Mouse (Mus musculus): ENCODE data around the gene Ccdc33. TPM values are rescaled to one million over a fixed set of nuclear protein-coding genes. Genes with fewer than 3 reads are reported as not detected.

Ccdc33 gene
- polyA plus RNA-seq, 1 experiment from 2014 or later, result not detected

DNA sequence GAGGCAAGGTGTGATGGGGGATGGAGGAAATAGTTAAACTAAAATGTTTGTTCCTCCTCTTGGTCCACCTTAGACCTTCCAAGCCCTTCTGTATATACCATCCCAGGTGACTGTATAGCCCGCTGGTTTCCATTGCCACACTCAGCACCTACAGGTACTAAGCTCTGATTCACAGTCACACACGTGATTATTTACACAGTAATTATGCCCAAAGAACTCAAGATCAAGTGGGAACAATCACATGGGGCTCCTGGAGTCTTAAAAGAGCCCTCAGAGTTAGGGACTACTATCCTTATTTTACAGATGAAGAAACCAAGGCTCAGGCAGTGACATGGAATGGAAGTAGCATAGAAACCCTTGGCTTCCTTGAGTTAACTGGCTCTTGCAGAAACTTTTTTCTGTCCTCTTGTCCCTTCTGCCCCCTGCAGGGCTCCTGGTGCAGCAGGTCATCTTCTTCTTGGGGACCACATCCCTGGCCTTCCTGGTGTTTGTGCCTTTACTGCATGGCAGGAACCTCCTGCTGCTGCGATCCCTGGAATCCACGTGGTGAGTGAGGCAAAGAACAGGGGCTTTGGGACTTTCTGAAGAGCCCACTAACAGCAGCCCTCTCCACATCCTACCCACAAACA, 32.2 kb upstream of the Ccdc33 start:
- Histone ChIP-seq H3K27ac (no peak overlapping the region), H3K36me3 (no peaks in the 10 kb centered on the region), H3K4me1 (replicated peaks) (no peaks in the 10 kb centered on the region), H3K4me2 (no peak overlapping the region), H3K9ac (no peak overlapping the region), H3K4me3 (replicated peaks) (no peak overlapping the region), H3K9me3 (replicated peaks) (no peaks in the 10 kb centered on the region), H3K27me3 (no peaks in the 10 kb centered on the region)
- ATAC-seq (ENCODE audit: low read depth) (no peak), DNase-seq (no peak)
- WGBS (ENCODE audit: insufficient replicate concordance), result 44% methylated on average over 4 of the region's 4 CpGs

DNA sequence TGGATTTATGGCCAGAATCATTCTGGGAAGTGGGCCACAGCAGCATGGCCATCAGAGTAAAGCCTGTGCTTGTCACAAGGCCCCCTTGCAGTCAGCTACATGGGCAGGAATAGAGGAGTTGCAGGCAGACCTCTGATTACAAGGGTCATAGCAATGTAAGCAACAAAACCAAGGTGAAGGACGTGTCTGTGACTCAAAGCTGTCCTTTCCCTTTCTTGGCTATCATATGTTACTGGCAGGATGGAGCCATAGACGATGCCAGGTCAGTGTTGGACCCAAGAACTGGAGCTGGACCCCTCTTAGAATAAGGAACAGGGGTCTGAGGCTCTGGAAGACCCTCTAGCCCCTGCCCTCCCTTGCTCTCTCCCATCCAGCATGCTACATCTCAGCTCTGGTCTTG, 30.2 kb upstream of the Ccdc33 start:
- WGBS (ENCODE audit: insufficient replicate concordance), result 33% methylated on average over 2 of the region's 2 CpGs

DNA sequence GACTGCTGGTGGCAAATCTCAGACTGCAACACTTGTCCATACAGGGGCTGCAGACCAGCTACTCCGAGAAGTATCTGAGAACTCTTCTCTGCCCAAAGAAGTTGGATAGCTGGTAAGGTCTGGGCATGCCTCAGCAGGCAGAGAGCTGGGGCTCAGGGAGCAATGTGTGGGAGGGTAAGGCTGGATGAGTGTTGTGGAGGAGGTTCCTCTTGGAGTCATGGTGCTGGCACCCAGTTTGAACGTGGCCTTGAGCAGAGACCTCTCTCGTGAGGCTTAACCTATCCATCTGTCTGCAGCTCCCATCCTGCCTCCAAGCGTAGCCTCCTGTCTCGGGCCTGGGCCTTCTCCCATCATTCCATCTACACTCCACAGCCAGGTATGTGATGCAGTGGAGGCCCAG, 26.8 kb upstream of the Ccdc33 start:
- no peak for ATAC-seq (ENCODE audit: low read depth)
- H3K4me2 ChIP-seq, result no peak overlapping the region
- H3K27me3 ChIP-seq, result no peaks in the 10 kb centered on the region; the same call in 1 of the 2 replicates
- H3K4me1 ChIP-seq (replicated peaks), result no peaks in the 10 kb centered on the region
- no peak overlapping the region for H3K4me3 ChIP-seq (replicated peaks)
- WGBS (ENCODE audit: insufficient replicate concordance), result 58% methylated on average over 5 of the region's 5 CpGs
- DNase-seq, result no peak
- no peaks in the 10 kb centered on the region for H3K9me3 ChIP-seq (replicated peaks)
- no peak overlapping the region for H3K27ac ChIP-seq
- H3K9ac ChIP-seq, result no peak overlapping the region
- no peaks in the 10 kb centered on the region for H3K36me3 ChIP-seq

More for the DNA sequence above, 30.2 kb upstream of the Ccdc33 start:
- H3K36me3 ChIP-seq, result no peaks in the 10 kb centered on the region
- no peak overlapping the region for H3K4me3 ChIP-seq (replicated peaks)
- H3K4me1 ChIP-seq (replicated peaks), result no peaks in the 10 kb centered on the region
- no peak overlapping the region for H3K9ac ChIP-seq
- no peak overlapping the region for H3K27ac ChIP-seq
- no peaks in the 10 kb centered on the region for H3K27me3 ChIP-seq
- no peaks in the 10 kb centered on the region for H3K9me3 ChIP-seq (replicated peaks)
- ATAC-seq (ENCODE audit: low read depth) (no peak), DNase-seq (no peak)
- no peak overlapping the region for H3K4me2 ChIP-seq

DNA sequence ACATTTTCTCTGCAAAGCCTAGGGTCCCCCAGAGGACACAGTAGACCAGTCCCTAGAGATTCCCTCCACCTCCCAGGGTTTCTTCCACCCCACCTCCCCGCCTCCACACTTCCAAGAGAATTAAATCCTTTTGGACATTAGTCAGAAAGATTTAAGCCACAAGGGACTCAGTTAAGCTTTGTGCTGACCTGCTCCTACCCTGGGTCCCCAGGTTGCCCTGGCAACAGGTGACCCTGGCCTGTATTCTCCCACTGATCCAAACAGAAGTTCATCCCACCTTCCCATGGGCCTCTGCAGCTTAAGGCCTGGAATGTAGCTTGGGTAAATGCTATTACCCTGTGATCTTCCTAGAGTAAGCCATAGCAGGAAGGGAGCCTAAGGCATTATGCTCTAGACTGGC, 26.0 kb upstream of the Ccdc33 start:
- no peaks in the 10 kb centered on the region for H3K36me3 ChIP-seq
- no peak overlapping the region for H3K4me2 ChIP-seq
- no peaks in the 10 kb centered on the region for H3K9me3 ChIP-seq (replicated peaks)
- H3K27me3 ChIP-seq, result no peaks in the 10 kb centered on the region; the same call in 1 of the 2 replicates
- 47% methylated on average over 1 of the region's 1 CpGs for WGBS (ENCODE audit: insufficient replicate concordance)
- H3K9ac ChIP-seq, result no peak overlapping the region
- DNase-seq (no peak), ATAC-seq (ENCODE audit: low read depth) (no peak)
- no peaks in the 10 kb centered on the region for H3K4me1 ChIP-seq (replicated peaks)
- H3K4me3 ChIP-seq (replicated peaks), result no peak overlapping the region
- no peak overlapping the region for H3K27ac ChIP-seq

DNA sequence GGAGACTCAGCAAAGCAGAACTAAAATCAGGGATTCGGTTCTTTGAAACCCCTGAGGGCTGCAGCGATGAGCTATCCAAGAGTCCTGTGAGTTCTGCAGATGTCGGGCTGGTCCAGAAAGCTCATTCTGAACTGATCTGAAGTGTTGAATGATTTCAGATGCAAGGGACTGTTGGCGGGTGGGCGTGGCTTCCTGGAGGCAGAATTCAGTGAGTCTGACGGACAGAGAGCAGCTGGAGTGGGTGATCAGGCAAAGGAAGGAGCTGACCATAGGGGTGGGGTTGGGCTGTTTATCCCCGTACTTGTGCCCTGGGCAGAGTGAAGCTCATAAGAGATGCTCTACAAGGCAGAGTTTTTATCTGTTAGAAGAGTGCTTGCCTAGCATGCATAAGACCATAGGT, 24.8 kb upstream of the Ccdc33 start:
- H3K9ac ChIP-seq, result no peak overlapping the region
- no peak overlapping the region for H3K4me3 ChIP-seq (replicated peaks)
- WGBS (ENCODE audit: insufficient replicate concordance), result 30% methylated on average over 7 of the region's 7 CpGs
- ATAC-seq (ENCODE audit: low read depth) (no peak), DNase-seq (no peak)
- H3K9me3 ChIP-seq (replicated peaks), result no peaks in the 10 kb centered on the region
- no peaks in the 10 kb centered on the region for H3K36me3 ChIP-seq
- no peak overlapping the region for H3K27ac ChIP-seq
- H3K4me1 ChIP-seq (replicated peaks), result no peaks in the 10 kb centered on the region
- H3K27me3 ChIP-seq, result no peaks in the 10 kb centered on the region; the same call in none of the 2 replicates
- no peak overlapping the region for H3K4me2 ChIP-seq

DNA sequence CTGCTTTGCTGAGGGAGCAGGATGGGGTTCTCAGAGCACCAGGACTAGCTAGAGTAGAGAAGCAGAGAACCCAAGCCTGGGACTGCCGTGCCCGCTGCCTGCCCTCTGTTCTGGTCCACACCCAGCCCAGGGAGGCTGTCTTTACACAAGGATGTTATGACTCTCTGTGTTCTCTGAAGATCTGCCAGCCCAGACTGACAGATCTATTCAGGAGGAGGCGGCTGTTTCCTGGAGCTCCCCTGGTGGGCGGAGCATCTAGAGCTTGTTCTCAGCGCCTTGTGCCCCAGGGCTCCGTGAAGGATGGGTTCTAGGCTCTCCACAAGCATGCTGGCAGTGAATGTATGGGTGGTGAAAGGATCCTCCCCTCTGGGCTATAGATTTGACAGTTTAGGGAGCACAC, 21.3 kb upstream of the Ccdc33 start:
- Histone ChIP-seq H3K27me3 (peaks cover 24% of the 10 kb centered on the region), H3K9me3 (replicated peaks) (no peaks in the 10 kb centered on the region), H3K4me1 (replicated peaks) (no peaks in the 10 kb centered on the region), H3K9ac (no peak overlapping the region), H3K4me2 (no peak overlapping the region), H3K36me3 (no peaks in the 10 kb centered on the region), H3K4me3 (replicated peaks) (no peak overlapping the region), H3K27ac (no peak overlapping the region)
- ATAC-seq (ENCODE audit: low read depth) (no peak), DNase-seq (no peak)
- WGBS (ENCODE audit: insufficient replicate concordance), result 17% methylated on average over 6 of the region's 6 CpGs

DNA sequence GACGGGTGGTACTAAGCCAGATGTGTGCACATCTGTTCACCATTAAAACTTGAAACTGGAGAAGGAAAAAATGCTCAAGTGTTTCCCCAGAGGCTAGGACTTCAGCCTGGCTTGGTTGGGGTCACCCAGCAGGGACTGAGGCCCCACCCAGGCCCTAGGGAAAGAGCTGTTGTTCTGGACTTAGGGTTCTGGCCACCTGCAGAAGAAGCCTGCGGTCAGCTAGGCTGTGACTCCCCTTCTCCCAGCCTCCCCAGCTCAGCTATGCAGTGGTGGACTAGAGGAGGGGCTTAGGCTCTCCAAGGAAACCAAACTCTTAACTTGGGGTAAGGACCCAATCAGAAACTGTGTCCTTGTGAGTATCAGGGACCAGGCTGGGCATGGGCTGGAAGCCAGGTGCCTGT, 17.3 kb upstream of the Ccdc33 start:
- Histone ChIP-seq H3K9me3 (replicated peaks) (no peaks in the 10 kb centered on the region), H3K27ac (no peak overlapping the region), H3K36me3 (no peaks in the 10 kb centered on the region), H3K4me2 (no peak overlapping the region), H3K4me1 (replicated peaks) (no peaks in the 10 kb centered on the region), H3K4me3 (replicated peaks) (no peak overlapping the region), H3K9ac (no peak overlapping the region), H3K27me3 (peaks cover 60% of the 10 kb centered on the region)
- 18% methylated on average over 2 of the region's 2 CpGs for WGBS (ENCODE audit: insufficient replicate concordance)
- ATAC-seq (ENCODE audit: low read depth) (no peak), DNase-seq (no peak)

DNA sequence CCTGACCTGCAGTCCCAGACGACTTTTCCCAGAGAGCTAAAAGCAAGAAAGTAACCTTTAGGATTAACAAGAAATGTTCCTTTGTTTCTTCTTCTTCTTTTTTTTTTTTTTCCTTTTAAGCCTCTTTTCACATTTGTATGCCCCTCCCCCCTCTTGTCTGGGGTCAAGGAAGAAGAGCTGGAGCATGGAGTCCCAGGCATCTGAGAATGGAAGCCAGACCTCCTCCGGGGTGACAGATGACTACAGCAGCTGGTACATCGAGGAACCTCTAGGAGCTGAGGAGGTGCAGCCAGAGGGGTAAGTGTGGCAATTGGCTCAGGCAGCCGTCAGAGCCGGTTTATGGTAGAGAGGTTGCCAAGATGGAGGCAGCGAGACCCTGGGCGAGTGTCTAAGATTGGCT, 16.3 kb upstream of the Ccdc33 start:
- Histone ChIP-seq H3K27ac (no peak overlapping the region), H3K4me3 (replicated peaks) (no peak overlapping the region), H3K36me3 (no peaks in the 10 kb centered on the region), H3K9me3 (replicated peaks) (no peaks in the 10 kb centered on the region), H3K9ac (no peak overlapping the region), H3K4me1 (replicated peaks) (no peaks in the 10 kb centered on the region), H3K4me2 (no peak overlapping the region), H3K27me3 (peaks cover 68% of the 10 kb centered on the region)
- ATAC-seq (ENCODE audit: low read depth), result no peak
- no peak for DNase-seq
- 18% methylated on average over 7 of the region's 7 CpGs for WGBS (ENCODE audit: insufficient replicate concordance)

DNA sequence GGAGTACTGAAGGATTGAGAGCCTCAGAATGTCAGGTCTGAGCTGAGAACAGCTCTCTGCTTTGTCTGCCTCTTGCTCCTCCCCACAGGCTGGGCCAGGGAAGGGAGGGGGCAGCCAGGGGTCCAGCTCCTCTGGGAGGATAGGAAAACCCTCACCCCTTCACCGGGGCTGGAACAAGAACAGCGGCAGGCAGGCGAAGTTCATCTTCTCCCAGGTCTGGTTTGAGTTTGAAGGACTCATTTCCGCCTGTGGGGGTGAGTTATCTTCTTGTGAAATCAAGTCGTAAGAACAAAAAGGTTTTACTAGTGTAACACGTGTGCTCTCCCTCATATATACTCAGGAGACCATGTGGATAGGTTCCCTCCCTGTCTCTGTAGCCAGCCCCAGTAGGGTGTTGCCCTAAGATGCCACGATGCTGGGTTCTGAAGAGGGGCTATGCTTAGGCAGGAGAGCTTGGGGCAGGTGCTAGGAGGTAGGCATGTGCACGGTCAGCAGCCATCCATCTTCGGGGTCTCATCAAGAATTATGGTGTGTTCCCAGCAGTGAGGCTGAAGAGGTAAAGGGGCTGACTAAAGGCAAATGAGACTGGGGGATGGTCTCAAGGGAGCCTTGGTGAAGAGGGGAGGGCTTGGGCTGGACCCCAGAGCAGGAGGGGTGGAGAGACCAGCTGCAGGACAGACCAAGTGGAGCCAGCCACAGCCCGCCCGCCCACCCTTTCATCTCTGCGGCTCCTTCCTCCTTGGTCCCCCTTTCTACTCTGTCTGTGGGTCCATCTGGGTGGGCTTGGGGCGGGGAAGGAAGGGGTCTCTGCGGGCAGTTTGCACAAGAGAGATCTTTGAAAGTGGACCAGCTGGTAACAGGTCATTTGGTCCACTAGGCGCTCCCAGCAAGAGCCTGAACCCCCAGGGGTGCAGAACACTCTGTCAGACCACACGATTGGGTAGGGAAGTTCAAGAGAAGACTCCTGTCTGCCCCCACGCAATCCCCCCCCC, 15.6 kb upstream of the Ccdc33 start:
- H3K4me1 ChIP-seq (replicated peaks), result no peaks in the 10 kb centered on the region
- ATAC-seq (ENCODE audit: low read depth), result no peak

DNA sequence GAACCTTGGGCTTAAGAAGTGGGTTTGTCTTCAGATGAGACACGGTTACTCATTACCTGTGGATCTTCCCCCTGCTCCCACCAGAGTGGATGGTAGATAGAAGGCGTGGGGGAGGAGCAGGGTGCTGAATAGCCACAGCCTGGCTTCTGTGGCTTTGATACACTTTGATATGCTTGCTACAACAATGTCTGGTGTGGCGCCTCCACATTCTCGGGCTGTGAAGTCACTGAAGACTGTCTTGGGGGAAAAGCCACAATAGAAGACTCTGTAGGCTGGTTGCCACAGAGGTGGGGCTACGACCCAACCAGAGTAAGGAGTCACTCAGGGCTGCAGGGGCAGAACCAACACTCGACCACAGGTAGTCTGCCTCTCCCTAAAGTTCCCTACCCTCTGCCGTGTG, 13.1 kb upstream of the Ccdc33 start:
- WGBS (ENCODE audit: insufficient replicate concordance), result 33% methylated on average over 7 of the region's 7 CpGs

More for the DNA sequence above, 15.6 kb upstream of the Ccdc33 start:
- Histone ChIP-seq H3K27ac (no peak overlapping the region), H3K9me3 (replicated peaks) (no peaks in the 10 kb centered on the region), H3K4me3 (replicated peaks) (no peak overlapping the region), H3K9ac (no peak overlapping the region), H3K27me3 (peaks cover 75% of the 10 kb centered on the region), H3K36me3 (no peaks in the 10 kb centered on the region), H3K4me2 (no peak overlapping the region)
- DNase-seq, result no peak
- WGBS (ENCODE audit: insufficient replicate concordance), result 8% methylated on average over 16 of the region's 17 CpGs

DNA sequence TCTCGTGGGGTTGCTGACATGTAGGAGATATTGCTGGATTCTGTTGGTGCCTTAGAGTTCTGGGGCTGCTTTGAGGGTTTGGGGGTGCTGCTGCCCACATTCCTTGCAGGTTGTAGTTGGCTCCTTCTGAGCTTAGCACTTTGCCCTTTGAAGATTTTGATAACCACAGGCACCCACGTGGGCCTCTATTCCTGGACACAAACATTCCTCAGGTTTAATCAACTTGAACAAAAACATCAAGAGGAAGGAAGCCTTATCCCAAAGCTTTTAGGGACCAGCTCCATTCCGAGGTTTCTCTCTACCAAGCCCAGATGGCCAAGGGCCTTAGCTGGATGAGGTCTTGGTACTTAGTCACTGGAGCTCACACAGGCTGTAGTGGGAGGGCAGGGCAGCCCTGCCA, 12.3 kb upstream of the Ccdc33 start:
- H3K4me1 ChIP-seq (replicated peaks), result no peaks in the 10 kb centered on the region
- peaks cover 69% of the 10 kb centered on the region for H3K27me3 ChIP-seq
- no peak overlapping the region for H3K27ac ChIP-seq

More for the DNA sequence above, 13.1 kb upstream of the Ccdc33 start:
- H3K4me3 ChIP-seq (replicated peaks), result no peak overlapping the region
- no peaks in the 10 kb centered on the region for H3K4me1 ChIP-seq (replicated peaks)
- no peak overlapping the region for H3K4me2 ChIP-seq
- peaks cover 77% of the 10 kb centered on the region for H3K27me3 ChIP-seq
- no peak overlapping the region for H3K9ac ChIP-seq
- no peaks in the 10 kb centered on the region for H3K9me3 ChIP-seq (replicated peaks)
- no peak overlapping the region for H3K27ac ChIP-seq
- ATAC-seq (ENCODE audit: low read depth) (no peak), DNase-seq (no peak)
- H3K36me3 ChIP-seq, result no peaks in the 10 kb centered on the region

More for the DNA sequence above, 12.3 kb upstream of the Ccdc33 start:
- H3K36me3 ChIP-seq, result no peaks in the 10 kb centered on the region
- DNase-seq, result no peak
- H3K4me3 ChIP-seq (replicated peaks), result no peak overlapping the region
- no peak overlapping the region for H3K9ac ChIP-seq
- ATAC-seq (ENCODE audit: low read depth), result no peak
- H3K9me3 ChIP-seq (replicated peaks), result no peaks in the 10 kb centered on the region
- no peak overlapping the region for H3K4me2 ChIP-seq
- WGBS (ENCODE audit: insufficient replicate concordance), result 37% methylated on average over 3 of the region's 3 CpGs
